Mouse (Mus musculus): ENCODE results near the gene Retsat.

- no peak for TF ChIP-seq POLR2A (IDR thresholded peaks at IDR 0.05; ENCODE audit: borderline replicate concordance, control insufficient read depth, low read depth, low read length)
- no peak for TF ChIP-seq CTCF (IDR thresholded peaks at IDR 0.05; ENCODE audit: control insufficient read depth, insufficient read depth, low read length)
Observed at GRCm38 (mm10) chr6:72626391-72626790, 28.1 kb downstream of the Retsat start.

Measured in bone marrow, adult 2 months (tissue).